Mouse (Mus musculus) embryonic fibroblast, embryonic 13.5 days (primary cell): ENCODE measurements around the gene Zfp933.
"Not testable (repeated sequence)": the region's sequence is repeated elsewhere in the genome, so short reads cannot be mapped to it uniquely, and the experiment has no call there.

Experiments
- CTCF ChIP-seq: IDR thresholded peaks from 2 replicates; pipeline ENCODE4 v1.5.1; 2011; ENCODE audit warnings: mild to moderate bottlenecking, control low read depth, low read length, moderate library complexity, borderline replicate concordance; ENCODE audit not compliant: insufficient read depth
- POLR2A ChIP-seq: IDR thresholded peaks from 2 replicates; pipeline ENCODE4 v1.6.1; 2011; ENCODE audit warnings: low read depth, mild to moderate bottlenecking, control low read depth, low read length, moderate library complexity

DNA sequence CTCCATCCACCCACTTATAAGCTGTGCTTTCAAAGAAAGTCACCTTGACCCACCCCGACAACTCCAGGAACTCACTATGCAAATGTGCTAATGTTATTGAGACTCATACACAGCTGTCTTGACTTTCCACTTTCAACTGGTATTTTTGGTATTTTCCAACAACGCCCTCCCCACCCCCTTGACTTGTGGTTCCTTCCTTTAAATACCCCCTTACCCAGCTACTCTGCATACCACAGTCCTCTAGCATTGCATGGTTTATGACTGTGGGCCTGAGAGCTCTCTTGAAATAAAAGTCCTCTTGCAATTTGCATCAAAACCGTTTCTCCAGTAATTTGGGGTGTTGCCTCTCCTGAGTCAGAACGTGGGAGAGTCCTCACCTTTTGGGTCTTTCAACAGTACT lies 39.7 kb downstream of the Zfp933 start:
- TF ChIP-seq CTCF, POLR2A: not testable (repeated sequence)
